Mouse (Mus musculus) thymus, postnatal 25 days (tissue): ENCODE measurements around the gene Tbx4.

Experiments used
- DNase-seq: peaks from one replicate; pipeline ENCODE4 v3.0.0; 2022

Tbx4 gene

DNA sequence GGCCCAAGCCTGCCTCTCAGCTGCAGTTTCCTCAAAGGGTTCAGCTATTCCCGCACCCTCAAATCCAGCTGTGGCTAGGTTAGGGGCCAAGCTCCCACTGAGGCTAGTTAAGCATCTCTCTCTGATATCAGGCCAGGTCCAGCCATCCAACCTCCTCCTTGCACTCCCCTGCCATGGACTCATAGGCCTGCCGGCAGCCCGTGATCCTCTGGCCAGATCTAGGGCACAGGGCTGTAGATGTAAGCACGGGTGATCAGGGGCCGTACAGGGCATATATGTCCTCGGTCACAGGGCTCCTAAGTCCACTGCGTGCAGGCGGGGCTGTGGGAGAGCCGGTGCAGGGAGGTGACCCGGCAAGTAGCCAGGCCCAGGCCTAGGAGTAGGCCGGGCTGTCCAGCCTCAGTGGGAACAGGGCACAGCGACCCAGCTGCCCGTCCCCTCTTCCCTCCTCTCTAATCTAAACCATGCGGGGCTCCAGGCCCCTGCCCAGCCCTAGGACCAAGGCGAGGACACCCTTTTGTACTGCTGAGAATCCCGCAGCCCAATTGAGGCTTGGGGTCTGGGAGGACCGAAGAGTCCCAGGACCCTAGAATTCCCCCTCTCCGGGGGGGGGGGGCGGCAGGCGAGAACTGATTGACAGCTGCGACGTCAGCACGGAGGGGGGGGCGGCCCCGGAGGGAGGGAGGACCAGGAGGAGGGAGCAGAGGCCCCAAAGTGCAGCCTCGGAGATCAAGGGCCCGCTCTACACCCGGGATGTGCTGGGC lies at the start of gene Tbx4:
Gene Tbx4 (plus strand): TSS at position 758 of the 764 bp plus-strand sequence.
- DNase-seq: no peak

DNA sequence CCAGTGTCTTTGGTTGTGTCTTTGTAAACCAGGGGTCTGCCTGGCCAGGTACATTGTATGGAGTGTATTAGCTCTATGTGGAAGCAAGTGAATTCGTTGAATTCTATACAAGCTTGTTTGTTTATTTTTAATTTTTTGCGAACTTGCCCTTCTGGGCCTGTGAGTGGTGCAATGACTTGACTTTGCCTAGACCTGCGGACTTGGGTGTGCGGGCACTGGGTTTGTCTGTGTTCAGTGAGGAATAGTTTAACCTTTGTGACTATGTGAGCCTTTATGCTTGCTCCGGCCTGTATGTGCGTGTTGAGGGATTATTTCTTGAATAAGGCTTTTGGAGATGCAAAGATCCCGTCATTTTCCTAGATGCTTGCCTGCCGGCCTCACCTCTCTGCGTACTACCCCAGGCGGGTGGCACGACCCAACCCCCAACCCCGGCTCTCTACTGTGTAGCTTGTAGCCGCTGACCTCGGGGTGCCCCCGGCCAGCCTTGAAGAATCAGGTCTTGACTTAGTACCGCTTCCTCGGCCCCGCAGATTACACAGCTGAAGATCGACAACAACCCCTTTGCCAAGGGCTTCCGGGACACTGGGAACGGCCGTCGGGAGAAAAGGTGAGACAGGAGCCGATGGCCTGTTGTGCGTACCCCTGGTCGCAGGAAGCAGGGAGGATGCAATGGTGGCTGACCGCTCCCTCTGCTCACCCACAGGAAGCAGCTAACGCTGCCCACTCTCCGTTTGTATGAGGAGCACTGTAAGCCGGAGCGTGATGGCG lies 49.5 kb upstream of the Tbx4 start:
- DNase-seq: no peak

DNA sequence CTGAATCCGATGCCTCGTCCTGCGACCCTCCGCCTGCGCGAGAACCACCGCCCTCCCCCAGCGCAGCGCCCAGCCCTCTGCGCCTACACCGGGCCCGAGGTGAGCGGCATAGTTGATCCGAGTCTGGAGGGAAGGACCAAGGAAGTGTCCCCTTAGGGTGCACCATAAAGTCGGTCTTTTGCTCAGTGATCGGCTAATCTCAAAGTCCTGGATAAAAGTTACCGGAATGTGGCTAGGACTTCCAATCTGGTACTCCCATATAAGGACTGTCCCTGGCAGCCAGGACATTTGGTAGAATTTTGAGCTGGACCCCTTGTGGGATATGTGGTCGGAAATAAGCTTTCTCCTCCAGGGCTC lies 49.0 kb upstream of the Tbx4 start:
- no peak for DNase-seq

GRCm38 (mm10) chr11:85837648-85838423 lies 48.4 kb upstream of the Tbx4 start:
- DNase-seq: no peak

- DNase-seq: no peak
Measured at GRCm38 (mm10) chr11:85838424-85839257, 47.6 kb upstream of the Tbx4 start.

DNA sequence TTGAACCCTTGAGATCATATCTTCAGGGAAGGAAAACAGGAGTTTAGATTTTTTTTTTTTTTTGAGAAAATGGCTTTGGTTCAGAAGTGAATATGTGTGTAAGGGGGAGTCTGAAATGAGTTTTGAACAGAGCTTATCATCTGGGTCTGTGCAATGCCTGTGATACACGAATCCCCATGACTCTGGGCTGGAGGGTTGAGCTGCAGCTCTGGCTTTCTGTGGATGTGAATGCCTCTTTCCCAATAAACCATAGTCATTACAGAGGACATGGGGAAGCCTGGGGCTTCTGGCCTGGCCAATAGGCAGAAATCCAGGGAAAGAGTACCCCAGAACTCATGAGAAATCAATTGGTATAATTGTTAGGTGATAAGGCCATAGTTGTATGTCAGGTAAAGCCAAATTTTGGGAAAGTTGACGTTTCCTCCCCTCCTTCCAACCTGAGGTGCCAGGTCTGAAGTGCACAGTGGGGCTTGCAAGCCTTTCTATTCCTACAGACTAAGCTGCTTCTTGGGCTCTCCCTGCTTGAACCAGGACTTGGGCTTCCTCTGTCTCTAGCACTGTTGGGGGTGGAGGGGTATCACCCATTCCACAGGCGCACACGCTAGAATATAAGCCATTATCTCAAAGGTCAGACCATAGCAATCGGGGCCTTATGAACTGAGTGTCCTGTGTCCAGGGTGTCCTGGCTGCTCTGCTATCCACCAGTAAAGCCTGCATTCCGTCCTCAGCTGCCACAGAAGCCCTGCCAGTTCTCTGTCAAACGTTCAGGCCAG lies 46.8 kb upstream of the Tbx4 start:
- no peak for DNase-seq

- no peak for DNase-seq
Measured at GRCm38 (mm10) chr11:85840031-85840802, 46.0 kb upstream of the Tbx4 start.

DNA sequence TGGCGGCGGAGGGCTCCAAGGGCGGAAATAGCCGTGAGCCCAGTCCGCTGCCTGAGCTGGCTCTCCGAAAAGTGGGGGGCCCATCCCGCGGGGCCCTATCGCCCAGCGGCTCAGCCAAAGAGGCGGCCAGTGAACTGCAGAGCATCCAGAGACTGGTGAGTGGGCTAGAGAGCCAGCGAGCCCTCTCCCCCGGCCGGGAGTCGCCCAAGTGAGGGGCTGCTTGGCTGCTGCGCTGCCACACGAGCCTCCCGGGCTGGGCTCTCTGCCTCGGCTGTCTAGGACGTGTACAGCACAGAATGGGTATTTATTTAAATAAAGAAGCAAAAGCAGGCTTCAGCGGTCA lies 45.4 kb upstream of the Tbx4 start:
- DNase-seq: no peak

- DNase-seq: no peak
Measured at GRCm38 (mm10) chr11:85841211-85841681, 45.0 kb upstream of the Tbx4 start.

DNA sequence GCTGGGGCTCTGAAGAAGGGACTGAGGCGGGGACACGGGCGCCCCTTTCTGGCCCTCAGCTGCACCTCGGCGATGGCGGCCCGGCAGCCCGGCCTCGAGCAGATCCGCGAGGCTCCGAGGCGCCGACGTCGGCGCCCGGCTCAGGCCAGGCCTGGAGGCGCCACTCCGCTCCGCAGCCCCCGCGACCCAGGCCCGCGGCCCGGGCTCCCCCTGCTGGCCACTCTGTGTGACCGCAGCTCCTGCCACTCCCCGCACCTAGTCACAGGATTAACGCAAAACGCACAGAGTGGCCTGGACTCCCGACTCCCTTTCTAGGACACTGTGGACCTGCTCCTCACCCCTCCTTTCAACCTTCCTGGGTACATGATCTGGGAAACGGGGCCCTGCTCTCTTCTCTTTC lies 44.2 kb upstream of the Tbx4 start:
- DNase-seq: peak; percentile 67

DNA sequence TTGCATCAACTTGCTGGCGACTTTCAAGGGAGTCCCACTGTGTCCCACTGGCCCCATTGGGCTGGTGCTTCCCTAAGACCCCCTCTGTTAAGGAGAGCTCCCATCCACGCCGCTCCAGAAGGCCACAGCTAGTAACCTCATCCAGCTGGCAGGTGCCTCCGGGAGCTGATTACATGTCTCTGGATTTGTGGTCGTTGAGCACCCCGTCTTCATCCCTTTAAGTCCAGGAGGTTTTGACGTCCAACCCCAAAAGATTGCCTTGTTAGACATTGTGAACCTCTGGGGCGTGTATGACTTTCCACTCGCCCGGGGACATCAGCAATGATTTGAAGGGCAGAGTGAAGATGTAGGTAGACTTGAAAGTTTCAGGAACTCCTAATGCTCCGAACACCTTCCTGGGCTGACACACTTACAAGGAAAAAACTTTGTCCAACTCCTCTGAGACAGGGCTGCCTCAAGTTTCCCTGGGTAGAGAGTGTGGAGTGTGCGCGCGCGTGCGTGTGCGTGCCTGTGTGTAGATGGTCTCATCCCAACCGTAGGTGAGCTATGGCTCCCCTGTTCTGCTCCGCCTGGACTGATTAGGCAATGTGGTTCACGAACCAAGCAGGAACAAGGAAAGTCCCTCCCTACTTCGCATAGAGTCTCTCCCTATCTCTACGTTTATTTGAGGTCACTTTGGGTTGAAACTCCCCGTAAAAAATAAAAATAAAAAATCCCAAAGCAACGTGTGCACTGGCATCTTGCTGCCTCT lies 43.5 kb upstream of the Tbx4 start:
- DNase-seq: no peak

GRCm38 (mm10) chr11:85843347-85843692 lies 42.9 kb upstream of the Tbx4 start:
- peak; percentile 61 for DNase-seq

- DNase-seq: peak; percentile 70
Measured at GRCm38 (mm10) chr11:85844144-85844965, 41.9 kb upstream of the Tbx4 start.

DNA sequence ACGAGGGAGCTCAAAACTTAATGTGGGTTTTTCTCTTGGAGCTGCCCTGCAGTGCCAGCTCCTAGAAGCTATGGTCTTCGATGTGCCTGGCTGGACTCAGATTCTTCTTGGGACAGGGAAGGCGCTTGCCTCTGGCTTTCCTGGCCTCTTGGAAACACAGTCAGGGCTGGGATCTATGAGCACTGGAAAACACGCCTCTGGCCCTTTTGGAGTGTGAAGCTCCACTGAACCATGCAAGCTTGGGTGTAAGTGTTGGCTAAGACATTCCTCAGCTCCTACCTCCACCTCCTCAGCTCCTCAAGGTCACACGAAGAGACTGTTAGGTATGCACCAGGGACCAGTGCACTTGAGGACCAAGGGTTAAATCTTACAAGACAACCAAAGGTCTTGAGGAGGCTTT lies 41.3 kb upstream of the Tbx4 start:
- DNase-seq: no peak

- DNase-seq: no peak
Measured at GRCm38 (mm10) chr11:85845921-85846320, 40.3 kb upstream of the Tbx4 start.

GRCm38 (mm10) chr11:85846509-85846908 lies 39.7 kb upstream of the Tbx4 start:
- no peak for DNase-seq

- peak; percentile 58 for DNase-seq
Measured at GRCm38 (mm10) chr11:85849037-85849436, 37.2 kb upstream of the Tbx4 start.

GRCm38 (mm10) chr11:85850233-85850632 lies 36.0 kb upstream of the Tbx4 start, which contains the start of gene Gm11444:
Gene Gm11444, minus strand, starts transcription at chr11:85850333.
- no peak for DNase-seq

GRCm38 (mm10) chr11:85850758-85851157 lies 35.5 kb upstream of the Tbx4 start:
- no peak for DNase-seq
